Mouse (Mus musculus) heart, postnatal 0 days (tissue): ENCODE measurements around the gene Trmt112. TPM values are rescaled to one million over a fixed set of nuclear protein-coding genes. Genes with fewer than 3 reads are reported as not detected.

Experiments
- ATAC-seq: fragments of 200-750 bp; cut with Nextera tagmentation; 2 replicates; pipeline ENCODE4 v1.8.0; 2017; ENCODE audit warnings: low read depth, moderate number of reproducible peaks, moderate library complexity; ENCODE audit not compliant: insufficient read depth
- DNase-seq: peaks from one replicate; pipeline ENCODE4 v3.0.0-alpha.2; 2016; ENCODE audit warnings: low spot score
- H3K27ac ChIP-seq: fragments of 300-500 bp; sonication (generic); 2 replicates; pipeline ENCODE4 v1.5.1; 2014; ENCODE audit warnings: low read depth, mild to moderate bottlenecking
- H3K27me3 ChIP-seq: fragments of 300-500 bp; sonication (generic); 2 replicates; pipeline ENCODE4 v1.6.1; 2014; ENCODE audit warnings: low read length, mixed read lengths; ENCODE audit not compliant: control insufficient read depth, insufficient read depth
- H3K36me3 ChIP-seq: fragments of 300-500 bp; sonication (generic); replicated peaks from 2 replicates; pipeline ENCODE4 v1.6.1; 2014; ENCODE audit warnings: low read length, mixed read lengths; ENCODE audit not compliant: control insufficient read depth, insufficient read depth
- H3K4me1 ChIP-seq: fragments of 300-500 bp; sonication (generic); 2 replicates; pipeline ENCODE4 v1.6.1; 2014; ENCODE audit warnings: antibody characterized with exemption; ENCODE audit not compliant: control insufficient read depth, insufficient read depth
- H3K4me2 ChIP-seq: fragments of 300-500 bp; sonication (generic); 2 replicates; pipeline ENCODE4 v1.6.1; 2014; ENCODE audit warnings: low read depth, mild to moderate bottlenecking, low read length, moderate library complexity
- H3K4me3 ChIP-seq: fragments of 300-500 bp; sonication (generic); 2 replicates; pipeline ENCODE4 v1.5.1; 2014; ENCODE audit warnings: low read depth, low read length
- H3K9ac ChIP-seq: fragments of 300-500 bp; sonication (generic); replicated peaks from 2 replicates; pipeline ENCODE4 v1.6.1; 2014; ENCODE audit warnings: low read depth, low read length, mixed read lengths
- H3K9me3 ChIP-seq: fragments of 300-500 bp; sonication (generic); replicated peaks from 2 replicates; pipeline ENCODE4 v1.6.1; 2016; ENCODE audit warnings: low read length; ENCODE audit not compliant: control insufficient read depth
- CTCF ChIP-seq: IDR thresholded peaks from 2 replicates; pipeline ENCODE4 v1.5.1; 2016; ENCODE audit warnings: antibody characterized with exemption, control low read depth, low read depth
- EP300 ChIP-seq: IDR thresholded peaks from 2 replicates; pipeline ENCODE4 v1.6.1; 2016; ENCODE audit warnings: antibody characterized with exemption, low read depth
- WGBS: fragments of 180-500 bp; shearing (Covaris S2); extraction: QIAGEN DNeasy Blood & Tissue Kit; methylation state at CpG from one replicate; pipeline ENCODE4 v1.1.7; 2014; 5-methylcytosine and 5-hydroxymethylcytosine counted together
- polyA plus RNA-seq: library from polyadenylated mRNA; unstranded; fragments of >200 nt; fragmentation: Nextera tagmentation; extraction: Ambion mirVana; gene quantifications from 2 replicates; pipeline ENCODE4 v1.2.1, GENCODE M21; 2015
- total RNA-seq: library from RNA; depleted of rRNA; stranded (reverse); fragments of >200 nt; gene quantifications from 2 replicates; pipeline ENCODE4 v1.2.3, GENCODE M21; 2014; ENCODE audit warnings: low replicate concordance

Trmt112 gene
- total and polyA plus RNA-seq, 2 experiments from 2014 or later, result 57.6 to 61.9 TPM

- DNase-seq (no peak), ATAC-seq (no peak)
- Histone ChIP-seq H3K9ac (no peak within 1 kb of the TSS), H3K36me3 (no peaks in the 10 kb centered on the region), H3K9me3 (no peaks in the 10 kb centered on the region), H3K4me3 (peak within 1 kb of the TSS; percentile 19), H3K27ac (no peak within 1 kb of the TSS), H3K4me1 (peaks cover 25% of the 10 kb centered on the region), H3K4me2 (peak within 1 kb of the TSS; percentile 39), H3K27me3 (peaks cover 43% of the 10 kb centered on the region)
- whole genome bisulfite sequencing, result 4% methylated on average over 9 of the region's 9 CpGs
- no peak for TF ChIP-seq CTCF
- no peak for TF ChIP-seq EP300
These were observed 15.7 kb downstream of the Trmt112 start, which contains the start of gene Catsperz for GRCm38 (mm10) chr19:6925307-6925573. Catsperz (minus strand) TSS chr19:6925380.

- peaks cover 47% of the 10 kb centered on the region for H3K27me3 ChIP-seq
- DNase-seq, result no peak
- no peak for TF ChIP-seq EP300
- TF ChIP-seq CTCF, result no peak
- H3K4me2 ChIP-seq, result peak overlapping the region; percentile 39; the same call in 1 of the 2 replicates
- no peak for ATAC-seq
- WGBS, result 22% methylated on average over 39 of the region's 40 CpGs
- H3K9ac ChIP-seq, result no peak overlapping the region
- no peaks in the 10 kb centered on the region for H3K36me3 ChIP-seq
- no peaks in the 10 kb centered on the region for H3K9me3 ChIP-seq
- H3K4me3 ChIP-seq, result peak overlapping the region; percentile 19; the same call in 1 of the 2 replicates
- H3K4me1 ChIP-seq, result peaks cover 21% of the 10 kb centered on the region
- H3K27ac ChIP-seq, result no peak overlapping the region
These were observed 16.3 kb downstream of the Trmt112 start for GRCm38 (mm10) chr19:6925611-6926329.

GRCm38 (mm10) chr19:6926559-6927255 is 17.2 kb downstream of the Trmt112 start:
- Histone ChIP-seq H3K4me3 (peak overlapping the region; percentile 20; the same call in 1 of the 2 replicates), H3K27me3 (peaks cover 51% of the 10 kb centered on the region), H3K4me2 (peak overlapping the region; percentile 38), H3K4me1 (peaks cover 21% of the 10 kb centered on the region), H3K27ac (no peak overlapping the region), H3K36me3 (no peaks in the 10 kb centered on the region), H3K9ac (no peak overlapping the region), H3K9me3 (no peaks in the 10 kb centered on the region)
- ATAC-seq, result no peak
- no peak for TF ChIP-seq CTCF
- no peak for TF ChIP-seq EP300
- DNase-seq, result no peak
- WGBS, result 19% methylated on average over 26 of the region's 26 CpGs

GRCm38 (mm10) chr19:6928080-6928479 is 18.6 kb downstream of the Trmt112 start:
- Histone ChIP-seq H3K4me3 (no peak overlapping the region), H3K36me3 (no peaks in the 10 kb centered on the region), H3K9ac (no peak overlapping the region), H3K4me2 (no peak overlapping the region), H3K4me1 (peaks cover 16% of the 10 kb centered on the region), H3K27ac (no peak overlapping the region), H3K9me3 (no peaks in the 10 kb centered on the region), H3K27me3 (peaks cover 65% of the 10 kb centered on the region)
- ATAC-seq (no peak), DNase-seq (no peak)
- WGBS, result 24% methylated on average over 9 of the region's 9 CpGs
- no peak for TF ChIP-seq CTCF
- TF ChIP-seq EP300, result no peak

- H3K27me3 ChIP-seq, result peaks cover 79% of the 10 kb centered on the region
- no peak overlapping the region for H3K4me2 ChIP-seq
These were observed 21.5 kb downstream of the Trmt112 start for GRCm38 (mm10) chr19:6931002-6931401.

More at GRCm38 (mm10) chr19:6931002-6931401, 21.5 kb downstream of the Trmt112 start:
- DNase-seq, result no peak
- Histone ChIP-seq H3K4me3 (no peak overlapping the region), H3K36me3 (no peaks in the 10 kb centered on the region), H3K27ac (no peak overlapping the region), H3K4me1 (peaks cover 20% of the 10 kb centered on the region), H3K9ac (no peak overlapping the region), H3K9me3 (no peaks in the 10 kb centered on the region)
- WGBS, result 0% methylated on average over 2 of the region's 2 CpGs
- no peak for ATAC-seq
- TF ChIP-seq EP300 (no peak), CTCF (no peak)
